Mouse (Mus musculus): ENCODE measurements around the gene Senp3.
"Not testable (repeated sequence)": the region's sequence is repeated elsewhere in the genome, so short reads cannot be mapped to it uniquely, and the experiment has no call there.

Senp3 gene

DNA sequence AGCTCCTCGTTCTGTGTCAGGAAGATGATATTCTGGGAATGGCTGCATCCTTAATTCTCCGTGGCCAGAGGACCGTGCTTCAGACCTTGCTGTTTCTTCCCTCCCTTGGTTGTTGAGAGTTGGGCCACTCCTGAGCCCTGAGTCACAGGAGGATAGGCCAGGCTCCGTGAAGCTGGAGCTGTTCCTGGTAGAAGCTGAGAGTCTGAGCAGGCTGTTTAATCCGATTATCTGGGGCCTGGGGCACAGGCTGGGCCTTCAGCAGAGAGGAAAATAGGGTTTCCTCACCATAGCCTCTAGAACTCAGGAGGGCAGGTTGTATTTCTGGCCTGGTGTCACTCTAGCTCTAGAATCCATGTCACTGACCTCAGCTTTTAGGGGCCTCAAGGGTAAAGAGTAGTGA lies 28.5 kb downstream of the Senp3 start:
- DNase-seq (ENCODE audit: low spot score): no peak

DNA sequence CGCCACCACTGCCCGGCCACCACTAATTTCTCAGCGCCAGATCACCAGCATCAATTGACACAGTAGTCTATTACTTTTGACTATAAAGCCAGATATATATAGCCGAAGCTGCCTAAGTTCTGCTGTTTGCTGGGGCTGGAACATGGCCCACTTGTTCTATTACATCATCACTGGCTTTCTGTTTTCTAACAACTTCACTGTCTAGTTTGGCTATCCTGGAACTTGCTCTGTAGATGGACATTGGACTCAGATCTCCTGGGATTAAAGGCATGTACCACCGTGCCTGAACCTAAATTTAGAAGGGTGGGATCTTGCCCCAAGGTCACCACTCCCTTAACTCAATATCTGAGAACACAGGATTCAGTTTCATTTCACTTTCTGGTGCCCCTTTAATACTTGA lies 36.0 kb downstream of the Senp3 start:
- no peak for DNase-seq (ENCODE audit: low spot score)

DNA sequence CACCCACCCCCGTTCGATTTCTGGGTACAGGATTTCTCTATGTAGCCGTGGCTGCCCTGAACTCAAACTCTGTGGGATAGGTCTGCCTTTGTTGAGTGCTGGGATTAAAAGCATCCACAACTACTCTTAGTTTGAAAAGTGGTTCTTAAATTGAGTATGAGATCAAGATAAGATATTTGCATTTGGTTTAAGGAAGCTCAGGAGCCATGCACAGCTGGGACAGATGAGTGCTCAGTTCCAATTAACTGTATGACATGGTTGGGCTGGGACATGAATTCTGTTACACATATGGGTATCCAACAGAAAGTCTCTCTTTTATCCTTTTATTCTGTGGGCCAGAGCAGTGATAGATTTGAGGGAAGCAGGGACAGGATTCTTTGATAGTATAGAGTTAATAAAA lies 46.4 kb downstream of the Senp3 start:
- DNase-seq (ENCODE audit: low spot score): no peak

DNA sequence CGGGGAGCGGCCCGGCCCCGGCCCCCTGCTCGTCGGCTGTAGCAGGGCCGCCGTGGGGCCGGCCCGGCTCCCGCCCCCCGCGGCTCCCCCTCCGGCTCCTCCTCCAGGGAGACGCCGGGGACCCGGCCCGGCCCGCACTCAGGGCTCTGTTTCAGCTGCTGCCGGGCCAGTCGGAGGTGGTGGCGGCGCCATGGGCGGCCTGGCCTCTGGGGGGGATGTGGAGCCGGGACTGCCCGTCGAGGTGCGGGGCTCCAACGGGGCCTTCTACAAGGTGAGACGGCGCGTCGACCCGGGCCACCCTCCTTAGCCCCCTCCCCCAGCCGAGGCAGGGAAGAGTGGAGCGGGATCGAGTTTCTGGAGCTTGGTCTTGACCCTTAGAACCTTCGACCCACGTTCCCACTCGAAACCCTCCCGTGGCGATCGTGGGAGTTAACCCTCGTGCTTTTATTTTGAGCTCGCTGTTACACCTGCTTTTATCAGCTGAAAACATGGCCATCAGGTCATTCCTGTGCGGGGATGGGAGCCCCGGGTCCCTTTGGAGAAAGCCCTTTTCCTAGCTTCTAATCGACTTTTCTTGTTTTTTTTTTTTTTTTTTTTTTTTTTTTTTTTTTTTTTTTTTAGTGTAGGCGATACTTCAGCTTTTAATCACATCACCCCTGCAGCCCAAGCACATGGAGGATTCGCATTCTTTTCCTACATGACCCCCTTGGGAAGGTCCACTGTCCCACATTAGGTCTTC lies 48.6 kb downstream of the Senp3 start:
- no peak for DNase-seq (ENCODE audit: low spot score)

DNA sequence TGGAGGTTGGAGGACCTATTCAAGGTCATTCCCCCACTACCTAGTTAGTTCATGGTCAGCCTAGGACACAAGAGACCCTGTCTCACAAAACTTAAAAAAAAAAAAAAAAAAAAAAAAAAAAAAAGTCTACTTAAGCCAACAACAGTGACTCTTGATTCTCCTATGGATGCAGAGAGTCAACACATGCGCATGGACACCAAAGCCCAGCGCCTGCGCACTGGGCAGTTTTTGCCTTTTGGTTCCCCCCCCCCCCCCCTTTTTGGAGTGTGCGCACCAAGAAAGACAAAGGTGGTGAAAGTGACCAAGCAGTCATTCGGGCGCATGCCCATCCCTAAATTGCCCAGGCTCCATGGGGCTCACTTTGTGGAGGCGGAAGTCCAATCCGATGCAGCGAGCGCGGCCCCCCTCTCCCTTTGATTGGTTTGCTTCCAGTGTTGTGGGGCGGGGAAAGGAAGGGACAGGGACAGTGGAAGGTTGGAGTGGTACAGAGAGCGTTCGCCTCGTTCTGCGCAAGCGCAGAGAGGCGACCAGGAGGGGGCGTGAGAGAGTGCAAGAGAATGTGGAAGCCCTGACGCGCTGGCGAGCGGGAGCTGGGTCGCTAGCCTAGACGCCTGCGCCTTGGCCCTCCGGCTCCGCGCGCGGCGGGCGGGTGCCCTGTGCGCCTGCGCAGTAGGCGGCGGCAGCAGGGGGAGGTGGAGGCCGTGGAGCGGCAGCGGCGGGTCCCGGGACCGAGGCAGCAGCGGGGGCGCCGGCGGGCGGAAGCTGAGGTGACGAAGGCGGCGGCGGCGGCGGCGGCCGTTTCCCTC lies 49.4 kb downstream of the Senp3 start, which contains the start of gene Fxr2:
Gene Fxr2 (plus strand): TSS at position 707 of the 806 bp plus-strand sequence.
- DNase-seq (ENCODE audit: low spot score): peak; percentile 100

DNA sequence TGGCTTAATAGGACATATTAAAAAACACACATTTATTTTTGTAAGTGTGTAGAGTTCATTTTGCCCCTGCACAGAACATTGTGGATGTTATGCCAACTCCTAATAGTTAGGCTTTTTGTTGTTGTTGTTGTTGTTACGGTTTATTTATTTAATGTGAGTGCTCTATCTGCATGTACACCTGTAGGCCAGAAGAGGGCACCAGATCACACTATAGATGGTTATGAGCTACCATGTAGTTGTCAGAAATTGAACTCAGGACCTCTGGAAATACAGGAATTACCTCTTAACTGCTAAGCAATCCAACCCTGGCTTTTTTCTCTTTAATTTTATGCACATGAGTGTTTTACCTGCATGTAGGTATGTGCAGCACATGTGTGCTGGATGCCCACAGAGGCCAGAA lies 52.1 kb downstream of the Senp3 start:
- DNase-seq (ENCODE audit: low spot score): no peak

DNA sequence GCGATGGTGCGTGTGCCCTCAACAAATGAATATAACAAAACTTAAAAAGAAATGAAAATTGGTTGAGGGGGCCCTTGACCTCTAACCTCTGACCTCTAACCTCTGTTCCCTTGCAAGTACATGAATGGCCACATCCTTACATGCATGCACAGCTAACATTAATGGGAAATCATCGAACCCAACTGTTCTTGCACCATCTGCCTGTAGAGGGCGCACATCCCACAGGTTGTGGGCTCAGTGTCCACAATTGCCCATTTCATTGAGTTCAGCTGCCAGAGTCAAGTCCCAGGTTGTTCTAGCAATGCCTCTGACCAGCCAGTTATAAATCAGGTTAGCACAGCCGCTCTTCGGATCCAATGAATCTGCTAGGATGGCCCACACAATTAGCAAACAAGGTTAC lies 53.6 kb downstream of the Senp3 start:
- peak; percentile 65 for DNase-seq (ENCODE audit: low spot score)

DNA sequence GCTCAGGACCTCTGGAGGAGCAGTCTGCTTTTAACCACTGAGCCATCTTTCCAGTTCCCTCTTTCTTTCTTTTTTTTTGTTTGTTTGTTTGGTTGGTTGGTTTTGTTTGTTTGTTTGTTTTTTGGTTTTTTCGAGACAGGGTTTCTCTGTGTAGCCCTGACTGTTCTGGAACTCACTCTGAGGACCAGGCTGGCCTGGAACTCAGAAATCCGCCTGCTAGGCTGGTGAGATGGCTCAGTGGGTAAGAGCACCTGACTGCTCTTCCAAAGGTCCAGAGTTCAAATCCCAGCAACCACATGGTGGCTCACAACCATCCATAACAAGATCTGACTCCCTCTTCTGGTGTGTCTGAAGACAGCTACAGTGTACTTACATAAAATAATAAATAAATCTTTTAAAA lies 57.5 kb downstream of the Senp3 start:
- DNase-seq (ENCODE audit: low spot score): not testable (repeated sequence)

All from spleen, adult 12 weeks (tissue).